Mouse (Mus musculus) C3H10T1/2 (cell line): ENCODE measurements around the gene Creb5. TPM values are rescaled to one million over a fixed set of nuclear protein-coding genes. Genes with fewer than 3 reads are reported as not detected.

Experiments
- polyA plus RNA-seq, 2 experiments: library from polyadenylated mRNA; unstranded; fragments of >200 nt; fragmentation: generic; extraction: Trizol; gene quantifications; one replicate each; pipeline ENCODE4 v1.2.1; 2012; ENCODE audit warnings: missing spikeins in 2 of 2

Gene Creb5
- 1 to 10 TPM in 1 of 2 experiments, under 1 TPM in 1; 0.18 to 1.8 TPM for polyA plus RNA-seq

GRCm38 (mm10) chr6:53287038-53287561, at the start of gene Creb5:
Creb5 (plus strand) TSS chr6:53287270.

Other genes with a start within 250 kb of the Creb5 start
- gene Jazf1, start 218.6 kb upstream of the Creb5 start, polyA plus RNA-seq = under 1 TPM; 0.19 to 0.90 TPM